Mouse (Mus musculus): ENCODE data around the gene Slc7a1.

The Slc7a1 gene

DNA sequence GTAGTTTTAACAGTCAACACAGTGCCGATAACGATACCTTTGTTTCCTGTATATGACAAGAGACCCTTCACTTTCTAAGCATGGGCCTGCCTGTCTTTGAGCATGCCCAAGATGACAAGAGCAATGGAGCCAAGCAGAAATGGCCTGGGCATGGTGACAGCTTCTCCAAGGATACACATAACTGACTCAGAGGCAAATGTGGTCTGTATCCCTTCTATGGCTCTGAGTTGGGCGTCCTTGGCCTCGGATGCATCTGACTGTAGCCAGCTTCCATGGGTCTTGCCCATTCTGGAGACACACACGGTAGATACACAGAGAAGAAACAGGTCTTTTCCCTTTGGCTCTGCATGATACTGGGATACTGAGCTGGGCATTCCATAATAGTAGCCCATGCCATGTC lies 84.8 kb downstream of the Slc7a1 start:
- DNase-seq (ENCODE audit: low spot score): no peak

- no peak for DNase-seq (ENCODE audit: low spot score)
Observed at GRCm38 (mm10) chr5:148312443-148312842, 87.3 kb downstream of the Slc7a1 start.

- DNase-seq (ENCODE audit: low spot score): no peak
Observed at GRCm38 (mm10) chr5:148310790-148311189, 88.9 kb downstream of the Slc7a1 start.

GRCm38 (mm10) chr5:148304112-148304511 lies 95.6 kb downstream of the Slc7a1 start:
- DNase-seq (ENCODE audit: low spot score): no peak

- no peak for DNase-seq (ENCODE audit: low spot score)
Observed at GRCm38 (mm10) chr5:148302968-148303367, 96.7 kb downstream of the Slc7a1 start.

DNA sequence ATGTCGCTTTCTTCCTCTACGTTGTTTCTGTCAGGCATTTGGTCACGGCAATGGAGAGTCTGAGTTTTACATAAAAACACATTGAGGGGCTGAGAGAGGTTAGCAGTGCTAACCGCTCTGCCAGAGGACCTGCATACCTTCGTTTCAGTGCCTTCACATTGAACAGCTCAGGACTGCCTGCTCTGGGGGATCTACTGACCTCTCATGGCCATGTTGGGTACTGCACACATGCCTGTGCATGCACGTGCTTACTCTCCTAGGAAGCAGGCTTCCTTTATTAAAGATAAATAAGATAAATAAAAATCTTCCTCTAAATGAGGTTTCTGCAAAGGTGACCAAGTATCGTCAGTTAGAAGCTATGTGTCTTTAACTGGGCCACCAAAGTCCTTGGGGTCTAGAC lies 106.4 kb downstream of the Slc7a1 start:
- DNase-seq (ENCODE audit: low spot score): no peak

- no peak for DNase-seq (ENCODE audit: low spot score)
Observed at GRCm38 (mm10) chr5:148292862-148293261, 106.8 kb downstream of the Slc7a1 start.

DNA sequence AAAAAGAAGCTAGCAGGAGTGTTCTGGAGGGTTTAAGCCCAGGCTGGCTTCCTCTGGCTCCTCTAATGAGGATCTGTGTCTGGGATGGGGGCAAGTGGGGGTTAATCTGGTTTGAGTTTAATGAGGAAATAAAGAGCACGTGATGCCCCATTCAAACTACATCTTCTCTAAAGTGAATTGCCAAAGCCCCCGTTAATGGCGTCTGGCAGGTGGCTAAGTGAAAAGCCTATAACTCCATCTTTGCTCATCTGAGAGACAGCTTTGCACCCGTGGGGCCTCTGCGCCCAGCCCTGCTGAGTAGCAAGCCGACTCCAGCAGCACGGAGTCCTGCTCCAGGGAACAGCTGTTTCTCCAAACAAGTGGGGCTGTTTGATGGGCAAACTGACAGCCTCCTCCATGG lies 109.8 kb downstream of the Slc7a1 start:
- DNase-seq (ENCODE audit: low spot score): no peak

DNA sequence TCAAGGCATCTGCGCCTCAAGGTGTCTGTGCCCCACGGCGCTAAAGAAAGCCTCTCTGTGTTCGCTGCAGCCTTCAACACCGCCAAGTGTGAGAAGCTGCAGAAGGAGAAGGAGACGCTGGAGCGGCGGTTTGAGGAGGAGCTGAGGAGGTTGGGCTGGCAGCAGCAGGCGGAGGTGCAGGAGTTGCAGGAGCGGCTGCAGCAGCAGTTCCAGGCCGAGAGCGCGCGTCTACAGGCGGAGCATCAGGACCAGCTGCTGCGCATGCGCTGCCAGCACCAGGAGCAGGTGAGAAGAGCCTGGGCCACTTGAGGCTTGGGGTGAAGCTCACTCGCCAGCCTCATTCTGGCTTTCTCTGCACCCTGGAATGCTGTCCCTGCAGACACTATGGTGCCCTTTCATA lies 110.9 kb downstream of the Slc7a1 start:
- no peak for DNase-seq (ENCODE audit: low spot score)

DNA sequence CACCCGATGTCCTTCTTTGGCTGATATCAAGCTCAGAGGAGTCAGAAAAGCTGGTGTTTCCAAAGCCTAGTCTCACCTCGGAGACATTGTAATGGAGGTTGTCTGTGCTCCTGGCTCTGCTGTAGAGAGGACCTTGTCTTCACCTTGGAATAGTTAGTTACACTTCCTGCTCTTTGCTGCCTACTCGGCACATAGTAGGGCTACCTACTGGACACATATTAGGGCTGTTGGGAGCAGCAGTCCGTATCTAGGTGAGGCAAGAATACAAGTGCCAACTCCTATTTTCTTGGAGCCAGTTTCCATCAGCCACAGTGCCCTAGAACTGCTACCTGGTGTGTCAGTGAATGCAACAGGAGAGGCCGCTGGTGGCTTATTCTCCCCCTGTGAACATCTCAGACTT lies 112.2 kb downstream of the Slc7a1 start:
- no peak for DNase-seq (ENCODE audit: low spot score)

GRCm38 (mm10) chr5:148283584-148283983 lies 116.1 kb downstream of the Slc7a1 start:
- no peak for DNase-seq (ENCODE audit: low spot score)

DNA sequence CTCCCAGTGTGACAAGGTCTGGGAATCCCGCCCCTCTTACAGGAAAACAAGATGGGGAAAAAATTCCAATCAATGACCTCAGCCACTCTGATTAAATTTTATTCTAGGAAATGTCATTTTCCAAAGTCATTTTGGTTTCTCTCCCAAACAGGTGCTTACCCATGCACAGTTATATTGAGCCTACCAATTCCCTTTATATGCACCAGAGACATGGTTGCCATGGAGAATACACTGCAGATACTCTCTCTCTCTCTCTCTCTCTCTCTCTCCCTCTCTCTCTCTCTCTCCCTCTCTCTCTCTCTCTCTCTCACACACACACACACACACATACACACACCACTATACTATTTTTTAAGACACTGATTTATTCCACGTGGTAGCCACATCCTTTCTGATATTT lies 116.5 kb downstream of the Slc7a1 start:
- DNase-seq (ENCODE audit: low spot score): no peak

- no peak for DNase-seq (ENCODE audit: low spot score)
Observed at GRCm38 (mm10) chr5:148282631-148283030, 117.1 kb downstream of the Slc7a1 start.

DNA sequence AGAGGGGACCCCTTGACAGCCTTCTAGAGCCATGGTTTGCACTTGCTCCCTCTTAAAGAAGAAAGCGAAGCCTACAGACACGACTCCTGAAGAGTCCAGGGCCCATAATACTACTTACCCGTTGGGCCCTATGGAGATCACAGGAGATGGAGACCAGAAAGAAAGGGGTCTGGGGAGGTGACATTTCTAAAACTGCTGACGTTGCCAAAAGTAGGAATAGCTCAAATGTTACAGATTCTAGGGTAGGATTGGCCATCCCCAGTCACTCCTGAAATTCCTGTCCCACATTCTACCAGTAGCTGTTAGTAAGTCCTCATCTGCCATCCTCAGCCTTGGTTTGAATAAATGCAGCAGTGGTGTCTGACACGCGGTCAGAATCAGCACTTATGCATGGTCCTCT lies 117.6 kb downstream of the Slc7a1 start:
- no peak for DNase-seq (ENCODE audit: low spot score)

GRCm38 (mm10) chr5:148280321-148280720 lies 119.4 kb downstream of the Slc7a1 start:
- DNase-seq (ENCODE audit: low spot score): no peak

DNA sequence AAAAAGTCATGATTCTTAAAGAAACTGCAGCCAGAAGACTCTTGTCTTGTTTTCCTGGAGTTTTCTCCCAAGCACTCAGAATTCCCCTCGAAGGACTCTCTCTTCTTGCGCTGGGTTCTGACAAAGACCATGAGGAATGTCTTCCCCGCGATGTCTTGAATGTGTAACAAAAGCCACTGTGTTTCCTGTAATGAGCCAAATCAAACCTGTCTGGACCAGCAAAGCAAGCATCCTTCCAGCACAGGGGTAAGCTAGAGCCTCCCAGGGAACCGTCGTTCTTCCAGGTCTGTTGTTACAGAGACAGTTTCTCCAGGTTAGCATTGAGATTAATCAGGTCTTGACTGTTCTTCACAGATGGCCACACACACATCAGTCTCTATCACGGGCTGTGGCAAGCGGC lies 121.5 kb downstream of the Slc7a1 start:
- DNase-seq (ENCODE audit: low spot score): no peak

All from ovary, postnatal 36 days (tissue).